Mouse (Mus musculus) liver, embryonic 14.5 days (tissue): ENCODE measurements around the gene Grik3.

Source experiments
- CTCF ChIP-seq: IDR thresholded peaks from 2 replicates; pipeline ENCODE4 v1.5.1; 2016; ENCODE audit warnings: antibody characterized with exemption, low read depth, control low read depth
- EP300 ChIP-seq: IDR thresholded peaks from 2 replicates; pipeline ENCODE4 v1.6.1; 2016; ENCODE audit warnings: antibody characterized with exemption, low read depth

DNA sequence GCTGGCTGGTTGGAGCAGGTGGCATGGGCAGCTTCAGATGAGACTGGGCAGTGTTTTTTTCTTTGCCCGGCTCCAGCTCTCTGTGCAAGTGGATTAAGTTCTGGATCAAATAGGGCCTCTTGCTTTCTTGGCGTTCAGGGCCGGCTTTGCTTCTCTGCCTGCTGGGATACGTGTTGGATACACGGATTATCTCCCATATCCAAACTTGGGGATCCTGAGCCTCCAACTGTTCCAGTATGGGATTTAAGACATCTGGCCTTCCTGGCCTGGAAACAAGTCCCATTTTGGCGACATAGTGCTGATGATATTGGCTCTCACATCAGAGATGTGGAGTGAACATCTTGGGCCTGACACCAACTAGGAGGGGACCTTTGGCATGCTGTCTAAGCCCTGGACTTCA, 21.9 kb downstream of the Grik3 start:
- TF ChIP-seq CTCF: no peak
- no peak for TF ChIP-seq EP300
